ENCODE assay signal across 7 mouse cellular contexts in genomic region chr13:38528687-38529294, GRCm38 (mm10). TPM values are rescaled to one million over a fixed set of nuclear protein-coding genes. Genes with fewer than 3 reads are reported as not detected.
DNase-seq lines count a peak whose midpoint lies in the region; ATAC-seq and TF ChIP-seq lines count a peak whose summit lies in the region.

Gene Txndc5, minus strand, starts transcription at chr13:38528824.

- H3K4me3 ChIP-seq in E14TG2a.4 (replicated peaks; ENCODE audit: low read length): peak within 1 kb of the TSS; percentile 97
- H3K4me3 ChIP-seq in forebrain, embryonic 10.5 days: peak within 1 kb of the TSS; percentile 94
- H3K4me3 ChIP-seq in limb, embryonic 12.5 days (replicated peaks): peak within 1 kb of the TSS; percentile 91
- H3K4me3 ChIP-seq in midbrain, embryonic 14.5 days (replicated peaks; ENCODE audit: low read depth, low read length): peak within 1 kb of the TSS; percentile 84

- DNase-seq in NIH3T3 (ENCODE audit: low read depth): peak; percentile 70
- DNase-seq in forebrain, embryonic 10.5 days (ENCODE audit: extremely low spot score, low spot score): no peak
- no peak for DNase-seq in heart, postnatal 14 days
- DNase-seq in midbrain, embryonic 14.5 days: no peak
- no peak for DNase-seq in spleen, adult 12 weeks (ENCODE audit: low spot score)

- intact Hi-C loops in heart, postnatal 14 days (cut with DNase I): loop anchor here (5.0 kb wide), 1 partner anchor 54 kb away; no protein-coding TSS in a partner anchor

- peaks cover 38% of the 10 kb centered on the region for H3K27me3 ChIP-seq in E14TG2a.4 (ENCODE audit: insufficient read depth, low read length)
- peaks cover 8% of the 10 kb centered on the region; the same call in 1 of the 2 replicates for H3K27me3 ChIP-seq in forebrain, embryonic 10.5 days (ENCODE audit: poor library complexity, severe bottlenecking)
- no peaks in the 10 kb centered on the region for H3K27me3 ChIP-seq in limb, embryonic 12.5 days
- H3K27me3 ChIP-seq in midbrain, embryonic 14.5 days (ENCODE audit: control insufficient read depth, insufficient read depth, low read length): no peaks in the 10 kb centered on the region

- WGBS in forebrain, embryonic 10.5 days: 58% methylated on average over 9 of the region's 9 CpGs
- 52% methylated on average over 9 of the region's 9 CpGs for WGBS in limb, embryonic 12.5 days
- WGBS in midbrain, embryonic 14.5 days: 62% methylated on average over 9 of the region's 9 CpGs

- peak within 1 kb of the TSS; percentile 84 for H3K9ac ChIP-seq in limb, embryonic 12.5 days (replicated peaks)
- peak within 1 kb of the TSS; percentile 84 for H3K9ac ChIP-seq in midbrain, embryonic 14.5 days (replicated peaks; ENCODE audit: low read length)

- peaks cover 15% of the 10 kb centered on the region for H3K36me3 ChIP-seq in E14TG2a.4 (ENCODE audit: insufficient read depth, low read length)
- H3K36me3 ChIP-seq in forebrain, embryonic 10.5 days (replicated peaks): peaks cover 7% of the 10 kb centered on the region; the same call in 1 of the 2 replicates
- no peaks in the 10 kb centered on the region for H3K36me3 ChIP-seq in limb, embryonic 12.5 days
- no peaks in the 10 kb centered on the region for H3K36me3 ChIP-seq in midbrain, embryonic 14.5 days (ENCODE audit: control insufficient read depth, insufficient read depth, low read length)

- H3K27ac ChIP-seq in forebrain, embryonic 10.5 days: peak within 1 kb of the TSS; percentile 94
- H3K27ac ChIP-seq in limb, embryonic 12.5 days: peak within 1 kb of the TSS; percentile 95
- peak within 1 kb of the TSS; percentile 83 for H3K27ac ChIP-seq in midbrain, embryonic 14.5 days (replicated peaks; ENCODE audit: low read depth, low read length)

- peak within 1 kb of the TSS; percentile 76 for H3K4me2 ChIP-seq in limb, embryonic 12.5 days
- peak within 1 kb of the TSS; percentile 85 for H3K4me2 ChIP-seq in midbrain, embryonic 14.5 days (ENCODE audit: low read length)

- TF ChIP-seq CTCF in E14TG2a.4 (conservative IDR thresholded peaks at IDR 0.05; ENCODE audit: low read length): no peak

- ATAC-seq in limb, embryonic 12.5 days (ENCODE audit: insufficient number of reproducible peaks, insufficient read depth, low FRiP score, low TSS enrichment, low read depth): no peak; the same call in 1 of the 2 replicates
- ATAC-seq in midbrain, embryonic 14.5 days (ENCODE audit: low FRiP score, low TSS enrichment): no peak; the same call in 1 of the 2 replicates

- H3K9me3 ChIP-seq in E14TG2a.4 (ENCODE audit: low read length): no peaks in the 10 kb centered on the region
- no peaks in the 10 kb centered on the region for H3K9me3 ChIP-seq in forebrain, embryonic 10.5 days
- no peaks in the 10 kb centered on the region for H3K9me3 ChIP-seq in limb, embryonic 12.5 days
- no peaks in the 10 kb centered on the region for H3K9me3 ChIP-seq in midbrain, embryonic 14.5 days (ENCODE audit: control insufficient read depth, low read length)

- peaks cover 24% of the 10 kb centered on the region for H3K4me1 ChIP-seq in E14TG2a.4 (replicated peaks; ENCODE audit: low read depth, low read length)
- peaks cover 32% of the 10 kb centered on the region for H3K4me1 ChIP-seq in forebrain, embryonic 10.5 days
- H3K4me1 ChIP-seq in limb, embryonic 12.5 days (replicated peaks): peaks cover 27% of the 10 kb centered on the region
- peaks cover 22% of the 10 kb centered on the region; the same call in 1 of the 2 replicates for H3K4me1 ChIP-seq in midbrain, embryonic 14.5 days (ENCODE audit: control insufficient read depth, insufficient read depth, low read length)

RNA-seq across cellular contexts. Expression of gene Txndc5, which starts in this region (rescaled TPM):
- polyA plus RNA-seq in forebrain, embryonic 10.5 days (2016; fragmentation: Nextera tagmentation; extraction: Ambion mirVana): 144 and 153 TPM in 2 replicates
- 10 to 100 TPM; 42.0 to 42.3 TPM for total RNA-seq in heart, postnatal 14 days (2021)
- 180 and 196 TPM in 2 replicates for polyA plus RNA-seq in limb, embryonic 12.5 days (2016; fragmentation: Nextera tagmentation; extraction: Ambion mirVana)
- 56.4 and 81.9 TPM in 2 replicates for polyA plus RNA-seq in midbrain, embryonic 14.5 days (2014; fragmentation: Nextera tagmentation; extraction: Ambion mirVana)
